Mouse (Mus musculus) stomach, postnatal 0 days (tissue): ENCODE results near the gene Ercc2. TPM values are rescaled to one million over a fixed set of nuclear protein-coding genes. Genes with fewer than 3 reads are reported as not detected.

Experiments used
- ATAC-seq: fragments of 200-750 bp; cut with Nextera tagmentation; 2 replicates; pipeline ENCODE4 v1.8.0; 2017; ENCODE audit not compliant: low FRiP score, low TSS enrichment
- DNase-seq: peaks from one replicate; pipeline ENCODE4 v3.0.0-alpha.2; 2016; ENCODE audit warnings: low spot score
- H3K27ac ChIP-seq: fragments of 300-500 bp; sonication (generic); replicated peaks from 2 replicates; pipeline ENCODE4 v1.5.1; 2014; ENCODE audit warnings: mild to moderate bottlenecking, control low read depth
- H3K27me3 ChIP-seq: fragments of 300-500 bp; sonication (generic); 2 replicates; pipeline ENCODE4 v1.6.1; 2014; ENCODE audit warnings: low read length; ENCODE audit not compliant: control insufficient read depth, insufficient read depth
- H3K36me3 ChIP-seq: fragments of 300-500 bp; sonication (generic); 2 replicates; pipeline ENCODE4 v1.6.1; 2014; ENCODE audit warnings: low read length, mixed read lengths; ENCODE audit not compliant: control insufficient read depth, insufficient read depth
- H3K4me1 ChIP-seq: fragments of 300-500 bp; sonication (generic); replicated peaks from 2 replicates; pipeline ENCODE4 v1.6.1; 2014; ENCODE audit warnings: antibody characterized with exemption; ENCODE audit not compliant: control insufficient read depth, insufficient read depth
- H3K4me2 ChIP-seq: fragments of 300-500 bp; sonication (generic); replicated peaks from 2 replicates; pipeline ENCODE4 v1.6.1; 2014; ENCODE audit warnings: low read depth, mild to moderate bottlenecking, control low read depth, moderate library complexity
- H3K4me3 ChIP-seq: fragments of 300-500 bp; sonication (generic); 2 replicates; pipeline ENCODE4 v1.5.1; 2014; ENCODE audit warnings: low read depth, low read length, control low read depth
- H3K9ac ChIP-seq: fragments of 300-500 bp; sonication (generic); 2 replicates; pipeline ENCODE4 v1.6.1; 2014; ENCODE audit warnings: mild to moderate bottlenecking, low read length, control low read depth, mixed read lengths
- H3K9me3 ChIP-seq: fragments of 300-500 bp; sonication (generic); 2 replicates; pipeline ENCODE4 v1.6.1; 2016; ENCODE audit warnings: low read length; ENCODE audit not compliant: control insufficient read depth
- CTCF ChIP-seq: IDR thresholded peaks from 2 replicates; pipeline ENCODE4 v1.5.1; 2016; ENCODE audit warnings: antibody characterized with exemption, low read depth, mild to moderate bottlenecking, moderate library complexity
- EP300 ChIP-seq: optimal IDR thresholded peaks from 2 replicates; pipeline ENCODE3; 2016; ENCODE audit warnings: antibody characterized with exemption
- WGBS: fragments of 180-500 bp; shearing (Covaris S2); extraction: QIAGEN DNeasy Blood & Tissue Kit; methylation state at CpG from one replicate; pipeline ENCODE4 v1.1.7; 2014; 5-methylcytosine and 5-hydroxymethylcytosine counted together
- polyA plus RNA-seq: library from polyadenylated mRNA; unstranded; fragments of >200 nt; fragmentation: Nextera tagmentation; extraction: Ambion mirVana; gene quantifications from 2 replicates; pipeline ENCODE4 v1.2.1, GENCODE M21; 2015

Ercc2 gene
- polyA plus RNA-seq, 1 experiment from 2014 or later, result 6.0 TPM

- Histone ChIP-seq H3K4me3 (no peak overlapping the region), H3K9me3 (no peaks in the 10 kb centered on the region), H3K27ac (no peak overlapping the region), H3K27me3 (no peaks in the 10 kb centered on the region; the same call in 1 of the 2 replicates), H3K36me3 (no peaks in the 10 kb centered on the region), H3K4me1 (no peaks in the 10 kb centered on the region), H3K9ac (no peak overlapping the region), H3K4me2 (no peak overlapping the region)
- TF ChIP-seq EP300, result no peak
- TF ChIP-seq CTCF, result no peak
- ATAC-seq (no peak), DNase-seq (no peak)
- WGBS, result 80% methylated on average over 9 of the region's 9 CpGs
Observed at GRCm38 (mm10) chr7:19402535-19403112, 20.8 kb downstream of the Ercc2 start.

DNA sequence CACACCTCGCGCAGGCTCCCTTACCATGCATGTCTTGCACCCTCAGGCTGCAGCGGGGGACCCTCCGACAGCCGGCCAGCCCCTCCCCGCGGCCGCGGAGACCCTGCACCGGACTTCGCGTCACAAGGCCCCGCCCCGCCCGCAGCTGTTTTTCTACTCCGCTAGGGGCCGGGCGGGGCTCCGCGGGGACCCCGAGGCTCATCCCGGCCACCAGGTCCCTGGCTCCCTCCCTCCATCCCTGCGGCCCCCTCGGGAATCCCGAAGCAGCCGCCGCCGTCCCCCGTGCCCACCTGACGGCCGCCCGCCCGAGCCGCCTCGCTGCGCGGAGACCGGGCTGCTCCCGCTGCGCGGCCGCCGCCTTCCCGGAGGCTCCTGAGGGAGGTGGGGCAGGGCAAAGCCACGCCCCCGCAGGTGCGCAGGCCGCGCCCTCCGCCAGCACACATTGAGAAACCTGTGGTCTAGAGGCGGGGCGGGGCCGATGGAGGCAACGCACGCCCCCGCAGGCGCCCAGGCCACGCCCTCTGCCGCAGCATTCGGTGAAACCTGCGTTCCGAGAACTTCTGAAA is 22.0 kb downstream of the Ercc2 start, which contains the start of gene Klc3:
Klc3 (minus strand) TSS at position 374 of the 566 bp plus-strand sequence.
- ATAC-seq, result peak; percentile 84
- Histone ChIP-seq H3K27ac (no peak within 1 kb of the TSS), H3K4me3 (peak within 1 kb of the TSS; percentile 53), H3K9ac (peak within 1 kb of the TSS; percentile 62), H3K4me1 (no peaks in the 10 kb centered on the region), H3K4me2 (peak within 1 kb of the TSS; percentile 95), H3K36me3 (no peaks in the 10 kb centered on the region), H3K27me3 (no peaks in the 10 kb centered on the region; the same call in 1 of the 2 replicates), H3K9me3 (no peaks in the 10 kb centered on the region)
- TF ChIP-seq EP300, result no peak
- no peak for TF ChIP-seq CTCF
- WGBS, result under 1% methylated on average over 56 of the region's 62 CpGs
- peak; percentile 92 for DNase-seq

GRCm38 (mm10) chr7:19404476-19404875 is 22.7 kb downstream of the Ercc2 start, which contains the start of gene Ckm:
Gene Ckm, plus strand, starts transcription at chr7:19404776.
- no peaks in the 10 kb centered on the region for H3K9me3 ChIP-seq
- H3K27ac ChIP-seq, result no peak within 1 kb of the TSS
- peak within 1 kb of the TSS; percentile 53 for H3K4me3 ChIP-seq
- no peaks in the 10 kb centered on the region for H3K4me1 ChIP-seq
- peak within 1 kb of the TSS; percentile 62 for H3K9ac ChIP-seq
- H3K27me3 ChIP-seq, result no peaks in the 10 kb centered on the region; the same call in 1 of the 2 replicates
- DNase-seq, result no peak
- H3K36me3 ChIP-seq, result no peaks in the 10 kb centered on the region
- 47% methylated on average over 7 of the region's 7 CpGs for WGBS
- TF ChIP-seq EP300, result no peak
- TF ChIP-seq CTCF, result no peak
- ATAC-seq, result no peak
- peak within 1 kb of the TSS; percentile 95 for H3K4me2 ChIP-seq

- Histone ChIP-seq H3K27ac (no peak overlapping the region), H3K9ac (no peak overlapping the region), H3K36me3 (no peaks in the 10 kb centered on the region), H3K4me1 (no peaks in the 10 kb centered on the region), H3K4me2 (peak overlapping the region; percentile 23; the same call in 1 of the 2 replicates), H3K27me3 (no peaks in the 10 kb centered on the region; the same call in 1 of the 2 replicates), H3K4me3 (no peak overlapping the region), H3K9me3 (no peaks in the 10 kb centered on the region)
- TF ChIP-seq EP300, result no peak
- TF ChIP-seq CTCF, result peak; percentile 97
- DNase-seq (peak; percentile 87), ATAC-seq (peak; percentile 43)
- 3% methylated on average over 19 of the region's 19 CpGs for WGBS
Observed at GRCm38 (mm10) chr7:19405417-19405816, 23.6 kb downstream of the Ercc2 start.

DNA sequence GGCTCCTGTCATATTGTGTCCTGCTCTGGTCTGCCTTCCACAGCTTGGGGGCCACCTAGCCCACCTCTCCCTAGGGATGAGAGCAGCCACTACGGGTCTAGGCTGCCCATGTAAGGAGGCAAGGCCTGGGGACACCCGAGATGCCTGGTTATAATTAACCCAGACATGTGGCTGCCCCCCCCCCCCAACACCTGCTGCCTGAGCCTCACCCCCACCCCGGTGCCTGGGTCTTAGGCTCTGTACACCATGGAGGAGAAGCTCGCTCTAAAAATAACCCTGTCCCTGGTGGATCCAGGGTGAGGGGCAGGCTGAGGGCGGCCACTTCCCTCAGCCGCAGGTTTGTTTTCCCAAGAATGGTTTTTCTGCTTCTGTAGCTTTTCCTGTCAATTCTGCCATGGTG is 27.9 kb downstream of the Ercc2 start:
- 62% methylated on average over 6 of the region's 6 CpGs for WGBS
- Histone ChIP-seq H3K9ac (no peak overlapping the region), H3K36me3 (no peaks in the 10 kb centered on the region), H3K4me3 (no peak overlapping the region), H3K27ac (no peak overlapping the region), H3K4me2 (no peak overlapping the region), H3K27me3 (no peaks in the 10 kb centered on the region; the same call in 1 of the 2 replicates), H3K4me1 (no peaks in the 10 kb centered on the region), H3K9me3 (no peaks in the 10 kb centered on the region)
- no peak; the same call in 1 of the 2 replicates for ATAC-seq
- DNase-seq, result no peak
- TF ChIP-seq EP300 (no peak), CTCF (no peak)

GRCm38 (mm10) chr7:19410766-19411344 is 29.0 kb downstream of the Ercc2 start:
- WGBS, result 68% methylated on average over 11 of the region's 11 CpGs
- Histone ChIP-seq H3K9ac (no peak overlapping the region), H3K4me2 (peak overlapping the region; percentile 27; the same call in 1 of the 2 replicates), H3K9me3 (no peaks in the 10 kb centered on the region), H3K27me3 (no peaks in the 10 kb centered on the region; the same call in 1 of the 2 replicates), H3K4me1 (no peaks in the 10 kb centered on the region), H3K36me3 (no peaks in the 10 kb centered on the region), H3K27ac (peak overlapping the region; percentile 24; the same call in 1 of the 2 replicates), H3K4me3 (peak overlapping the region; percentile 8; the same call in 1 of the 2 replicates)
- DNase-seq (no peak), ATAC-seq (peak; percentile 48; the same call in 1 of the 2 replicates)
- TF ChIP-seq EP300 (no peak), CTCF (no peak)
